Mouse (Mus musculus) CH12.LX (cell line): Measurements from ENCODE around the gene Slc22a14. TPM values are rescaled to one million over a fixed set of nuclear protein-coding genes. Genes with fewer than 3 reads are reported as not detected.

Source experiments
- DNase-seq: peaks from one replicate; pipeline ENCODE4 v3.0.0-alpha.2; 2013; ENCODE audit errors: extremely low read depth
- H3K27ac ChIP-seq: 2 replicates; pipeline ENCODE4 v1.5.1; 2012; ENCODE audit warnings: low read depth, mild to moderate bottlenecking, control low read depth, moderate library complexity; ENCODE audit not compliant: insufficient read depth
- H3K27me3 ChIP-seq: replicated peaks from 2 replicates; pipeline ENCODE3; 2012; ENCODE audit warnings: inconsistent platforms
- H3K36me3 ChIP-seq, 2 experiments: replicated peaks in 1 of 2; 2 replicates each; pipeline versions ENCODE3 to v1.6.1; 2012; ENCODE audit warnings: inconsistent platforms in 1 of 2, low read length in 1 of 2, mild to moderate bottlenecking in 1 of 2, mixed read lengths in 1 of 2, moderate library complexity in 1 of 2; ENCODE audit not compliant: control insufficient read depth in 1 of 2, insufficient read depth in 1 of 2
- H3K4me1 ChIP-seq, 2 experiments: 2 replicates each; pipeline ENCODE4 v1.6.1; 2012; ENCODE audit warnings: inconsistent platforms in 1 of 2, moderate library complexity in 1 of 2; ENCODE audit not compliant: insufficient read depth in 2 of 2, control insufficient read depth in 1 of 2
- H3K4me2 ChIP-seq: 2 replicates; pipeline ENCODE4 v1.6.1; 2012; ENCODE audit warnings: low read depth, mild to moderate bottlenecking, control low read depth; ENCODE audit not compliant: poor library complexity, insufficient read depth, severe bottlenecking
- H3K4me3 ChIP-seq, 3 experiments: fragments of 150-350 bp in 1 of 3; sonication (generic) in 1 of 3; replicated peaks in 1 of 3; 2 replicates each; pipeline versions ENCODE3 to v1.5.1; 2011 to 2012; ENCODE audit warnings: low read depth in 2 of 3, low read length in 2 of 3, mild to moderate bottlenecking in 2 of 3, moderate library complexity in 2 of 3, control low read depth in 1 of 3, improper control_type of control experiment in 1 of 3, inconsistent platforms in 1 of 3, mixed read lengths in 1 of 3; ENCODE audit not compliant: poor library complexity in 1 of 3
- H3K79me2 ChIP-seq: replicated peaks from 2 replicates; pipeline ENCODE4 v1.6.1; 2012; ENCODE audit warnings: mild to moderate bottlenecking, moderate library complexity; ENCODE audit not compliant: control insufficient read depth, poor library complexity, insufficient read depth, severe bottlenecking; ENCODE audit errors: extremely low read depth
- H3K9ac ChIP-seq: 2 replicates; pipeline ENCODE4 v1.6.1; 2012; ENCODE audit warnings: low read depth, mild to moderate bottlenecking, control low read depth, moderate library complexity; ENCODE audit not compliant: insufficient read depth
- H3K9me3 ChIP-seq: replicated peaks from 2 replicates; pipeline ENCODE3; 2012; ENCODE audit warnings: low read length, inconsistent platforms, mixed read lengths
- BHLHE40 ChIP-seq: IDR thresholded peaks from 2 replicates; pipeline ENCODE4 v1.6.1; 2011; ENCODE audit warnings: mild to moderate bottlenecking, low read depth, low read length, improper control_type of control experiment
- CHD2 ChIP-seq: IDR thresholded peaks from 2 replicates; pipeline ENCODE4 v1.6.1; 2011; ENCODE audit warnings: low read length, improper control_type of control experiment
- CTCF ChIP-seq, 2 experiments: IDR thresholded peaks in 1 of 2; conservative IDR thresholded peaks in 1 of 2; 2 replicates each; pipeline ENCODE4 v1.5.1; 2011 to 2012; ENCODE audit warnings: low read depth in 2 of 2, low read length in 2 of 2, improper control_type of control experiment in 1 of 2, inconsistent platforms in 1 of 2, mild to moderate bottlenecking in 1 of 2, moderate library complexity in 1 of 2
- ELF1 ChIP-seq: IDR thresholded peaks from 2 replicates; pipeline ENCODE4 v1.6.1; 2014; ENCODE audit warnings: low read depth, mild to moderate bottlenecking, inconsistent platforms, low read length, improper control_type of control experiment
- EP300 ChIP-seq: IDR thresholded peaks from 2 replicates; pipeline ENCODE4 v1.6.1; 2011; ENCODE audit warnings: low read length, improper control_type of control experiment
- ETS1 ChIP-seq: conservative IDR thresholded peaks from 2 replicates; pipeline ENCODE4 v1.6.1; 2012; ENCODE audit warnings: low read depth, mild to moderate bottlenecking, inconsistent platforms, low read length, improper control_type of control experiment, moderate library complexity
- HCFC1 ChIP-seq: IDR thresholded peaks from 2 replicates; pipeline ENCODE4 v1.6.1; 2012; ENCODE audit warnings: low read depth, mild to moderate bottlenecking, inconsistent platforms, low read length, improper control_type of control experiment
- IRF4 ChIP-seq: IDR thresholded peaks from 2 replicates; pipeline ENCODE4 v1.6.1; 2014; ENCODE audit warnings: low read depth, mild to moderate bottlenecking, inconsistent platforms, low read length, improper control_type of control experiment
- JUN ChIP-seq: IDR thresholded peaks from 2 replicates; pipeline ENCODE4 v1.6.1; 2011; ENCODE audit warnings: low read depth, mild to moderate bottlenecking, low read length, improper control_type of control experiment, moderate library complexity; ENCODE audit not compliant: insufficient read depth
- MAFK ChIP-seq: IDR thresholded peaks from 2 replicates; pipeline ENCODE4 v1.6.1; 2011; ENCODE audit warnings: low read length, improper control_type of control experiment; ENCODE audit not compliant: insufficient replicate concordance
- PAX5 ChIP-seq: IDR thresholded peaks from 2 replicates; pipeline ENCODE4 v1.6.1; 2012; ENCODE audit warnings: low read length, inconsistent platforms, mixed read lengths
- POLR2A ChIP-seq: IDR thresholded peaks from 2 replicates; pipeline ENCODE4 v1.6.1; 2011; ENCODE audit warnings: low read depth, mild to moderate bottlenecking, improper control_type of control experiment, low read length
- POLR2AphosphoS2 ChIP-seq: IDR thresholded peaks from 2 replicates; pipeline ENCODE4 v1.6.1; 2011; ENCODE audit warnings: low read depth, low read length, improper control_type of control experiment
- TBP ChIP-seq: conservative IDR thresholded peaks from 2 replicates; pipeline ENCODE4 v1.6.1; 2011; ENCODE audit warnings: low read depth, low read length, improper control_type of control experiment
- UBTF ChIP-seq: IDR thresholded peaks from 2 replicates; pipeline ENCODE4 v1.6.1; 2012; ENCODE audit warnings: low read depth, mild to moderate bottlenecking, inconsistent platforms, low read length, improper control_type of control experiment, moderate library complexity
- ZMIZ1 ChIP-seq: IDR thresholded peaks from 2 replicates; pipeline ENCODE4 v1.6.1; 2012; ENCODE audit warnings: low read depth, mild to moderate bottlenecking, inconsistent platforms, low read length, improper control_type of control experiment
- ZNF384 ChIP-seq: IDR thresholded peaks from 2 replicates; pipeline ENCODE4 v1.6.1; 2012; ENCODE audit warnings: low read depth, low read length, improper control_type of control experiment, inconsistent platforms
- dilution Hi-C: fragments of 300-500 bp; cut with MboI; formaldehyde crosslinking; loops from 2 replicates; pipeline ENCODE4 v1.14.3; 2020; ENCODE audit warnings: low sequenced_read_pairs; ENCODE audit not compliant: extremely low pct_unique_long_range_greater_than_20kb, extremely low pct_ligation_motif_present
- in situ Hi-C: fragments of 300-500 bp; cut with MboI; formaldehyde crosslinking; loops from 3 replicates; pipeline ENCODE4 v1.14.3; 2019; ENCODE audit warnings: low sequenced_read_pairs, low pct_ligation_motif_present, low pct_unique_long_range_greater_than_20kb, mixed read lengths
- polyA plus RNA-seq: library from polyadenylated mRNA; unstranded; fragments of >175 nt; gene quantifications from 2 replicates; pipeline ENCODE4 v1.2.1, GENCODE M21; 2012; ENCODE audit warnings: low read depth; ENCODE audit not compliant: insufficient read length
- total RNA-seq, 2 experiments: library from RNA; depleted of rRNA; stranded (reverse); fragments of 300-350 nt in 1 of 2; fragments of >200 nt in 1 of 2; gene quantifications; 2 replicates each; pipeline ENCODE4 v1.2.3; 2012 to 2014

Slc22a14 gene
- total and polyA plus RNA-seq, 3 experiments: not detected

DNA sequence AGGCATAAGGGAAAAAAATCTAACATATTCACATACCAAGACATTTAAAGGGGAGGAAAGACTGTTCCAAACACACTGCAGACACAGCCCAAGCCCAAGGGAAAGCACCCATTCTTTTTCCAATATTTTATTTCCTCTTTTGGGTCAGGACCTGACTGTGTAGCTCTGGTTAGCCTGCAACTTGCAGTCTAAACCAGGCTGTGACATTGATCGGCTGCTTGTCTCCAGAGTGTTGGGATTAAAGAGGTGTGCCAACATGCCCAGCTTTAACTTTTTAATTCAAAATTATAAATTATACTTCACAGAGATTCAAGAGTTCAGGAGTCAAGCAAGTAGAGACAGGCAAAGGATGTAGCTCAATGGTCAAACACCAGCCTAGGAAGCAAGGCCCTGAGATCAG lies 110.3 kb downstream of the Slc22a14 start:
- no peak for TF ChIP-seq ZNF384
- TF ChIP-seq IRF4: peak; percentile 10; the same call in 1 of the 2 replicates
- no peak for TF ChIP-seq HCFC1
- TF ChIP-seq UBTF: no peak
- TF ChIP-seq PAX5: no peak
- TF ChIP-seq MAFK: no peak
- TF ChIP-seq ETS1: no peak
- TF ChIP-seq TBP: no peak
- Histone ChIP-seq H3K4me2 (no peak overlapping the region), H3K36me3 (peaks cover 27 to 60% of the 10 kb centered on the region in 2 experiments), H3K4me1 (peaks cover 7 to 54% of the 10 kb centered on the region in 2 experiments), H3K9ac (0 out of 2 replicates have a peak overlapping the region, but pooled peaks have one; percentile 20), H3K79me2 (no peaks in the 10 kb centered on the region), H3K27ac (no peak overlapping the region; the same call in 1 of the 2 replicates), H3K27me3 (no peaks in the 10 kb centered on the region), H3K9me3 (no peaks in the 10 kb centered on the region), H3K4me3 (no peak overlapping the region)
- dilution Hi-C loops (no loop called here), in situ Hi-C loops (no loop called here)
- peak; percentile 41 for DNase-seq

DNA sequence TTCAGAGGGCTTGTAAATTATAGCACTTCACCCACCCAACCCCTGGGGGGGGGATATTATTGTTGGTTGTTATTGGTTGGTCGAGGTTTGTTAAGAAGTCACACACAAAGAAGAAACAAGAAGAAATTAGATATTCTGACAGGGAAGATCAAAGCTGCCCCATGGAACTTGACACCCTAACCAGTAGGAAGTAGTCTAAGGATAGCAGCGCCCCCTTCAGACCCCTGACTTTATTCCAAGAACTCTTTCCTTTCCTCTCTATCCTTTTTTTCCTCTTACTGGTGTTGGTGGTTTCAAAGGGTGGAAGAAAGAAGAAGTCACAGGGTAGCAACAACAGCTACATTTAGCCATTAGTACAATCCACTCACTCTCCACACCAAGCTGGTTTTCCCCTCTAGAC lies 111.2 kb downstream of the Slc22a14 start:
- H3K79me2 ChIP-seq: no peaks in the 10 kb centered on the region
- TF ChIP-seq CTCF (conservative IDR thresholded peaks at IDR 0.05 in 1 of 2, IDR thresholded peaks at IDR 0.05 in 1 of 2; ENCODE audit: low read depth in 2 of 2, low read length in 2 of 2) (peak in 1 of 2 experiments; percentile 50; a peak in 2 of 4 replicates), UBTF (no peak), ELF1 (0 out of 2 replicates have a peak, but pooled peaks have one; percentile 25)
- in situ Hi-C loops: no loop called here
- H3K4me1 ChIP-seq: peaks cover 7 to 49% of the 10 kb centered on the region in 2 experiments
- peak overlapping the region; percentile 18 to 33 (median 19) for H3K4me3 ChIP-seq
- DNase-seq: no peak
- no peaks in the 10 kb centered on the region for H3K9me3 ChIP-seq
- peak overlapping the region; percentile 91 for H3K4me2 ChIP-seq
- H3K9ac ChIP-seq: peak overlapping the region; percentile 20; the same call in 1 of the 2 replicates
- peaks cover 25 to 62% of the 10 kb centered on the region in 2 experiments for H3K36me3 ChIP-seq
- dilution Hi-C loops: no loop called here
- peak overlapping the region; percentile 60 for H3K27ac ChIP-seq
- no peaks in the 10 kb centered on the region for H3K27me3 ChIP-seq

DNA sequence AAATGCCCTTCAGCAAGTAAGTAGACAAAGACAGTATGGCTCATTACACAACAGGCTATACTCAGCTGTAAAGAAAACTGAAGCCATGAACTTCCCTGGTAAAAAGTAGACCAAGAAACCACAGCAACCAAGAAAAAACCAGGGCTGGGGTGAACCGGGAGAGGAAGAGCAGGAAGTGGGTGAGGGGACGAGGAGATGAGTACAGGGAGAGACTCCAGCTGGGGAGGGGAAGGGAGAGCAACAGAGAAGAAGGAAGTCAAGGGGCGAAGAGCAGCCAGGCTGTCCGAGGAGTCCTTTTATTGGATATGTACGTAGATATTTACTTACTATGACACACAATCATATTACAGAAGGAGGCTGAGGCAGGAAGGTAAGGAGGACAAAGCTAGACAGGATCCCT lies 117.4 kb downstream of the Slc22a14 start:
- H3K4me3 ChIP-seq: no peak overlapping the region
- H3K4me1 ChIP-seq: peaks cover 8 to 38% of the 10 kb centered on the region in 2 experiments
- in situ Hi-C loops (no loop called here), dilution Hi-C loops (no loop called here)
- H3K27ac ChIP-seq: no peak overlapping the region
- H3K79me2 ChIP-seq: no peaks in the 10 kb centered on the region
- no peak for DNase-seq
- H3K9me3 ChIP-seq: no peaks in the 10 kb centered on the region
- H3K9ac ChIP-seq: 0 out of 2 replicates have a peak overlapping the region, but pooled peaks have one; percentile 9
- peak overlapping the region; percentile 75 for H3K4me2 ChIP-seq
- TF ChIP-seq ZNF384: no peak
- TF ChIP-seq EP300: peak; percentile 24; the same call in 1 of the 2 replicates
- TF ChIP-seq JUN: no peak
- no peak for TF ChIP-seq ZMIZ1
- TF ChIP-seq POLR2A: no peak
- peak; percentile 26; the same call in 1 of the 2 replicates for TF ChIP-seq CHD2
- TF ChIP-seq ELF1: peak; percentile 22; the same call in 1 of the 2 replicates
- no peak for TF ChIP-seq POLR2AphosphoS2
- no peak for TF ChIP-seq BHLHE40
- TF ChIP-seq IRF4: no peak
- H3K36me3 ChIP-seq: peaks cover 20 to 70% of the 10 kb centered on the region in 2 experiments
- no peaks in the 10 kb centered on the region for H3K27me3 ChIP-seq
